Mouse (Mus musculus): ENCODE data around the gene Tmem273.

Tmem273 gene

GRCm38 (mm10) chr14:32814961-32815360 is 29.2 kb downstream of the Tmem273 start:
- no peak for DNase-seq

- DNase-seq, result no peak
Observed at GRCm38 (mm10) chr14:32816533-32816932, 30.8 kb downstream of the Tmem273 start.

- DNase-seq, result no peak
Observed at GRCm38 (mm10) chr14:32817258-32817657, 31.5 kb downstream of the Tmem273 start.

GRCm38 (mm10) chr14:32819297-32819696 is 33.5 kb downstream of the Tmem273 start:
- no peak for DNase-seq

- DNase-seq, result no peak
Observed at GRCm38 (mm10) chr14:32822812-32823211, 37.0 kb downstream of the Tmem273 start.

GRCm38 (mm10) chr14:32823861-32824260 is 38.1 kb downstream of the Tmem273 start:
- DNase-seq, result no peak

GRCm38 (mm10) chr14:32824267-32825150 is 38.7 kb downstream of the Tmem273 start:
- no peak for DNase-seq

GRCm38 (mm10) chr14:32825426-32826032 is 39.8 kb downstream of the Tmem273 start:
- DNase-seq, result no peak

GRCm38 (mm10) chr14:32827165-32827564 is 41.4 kb downstream of the Tmem273 start:
- no peak for DNase-seq

- peak; percentile 11 for DNase-seq
Observed at GRCm38 (mm10) chr14:32827994-32828650, 42.4 kb downstream of the Tmem273 start.

GRCm38 (mm10) chr14:32833847-32834246 is 48.1 kb downstream of the Tmem273 start, which contains the start of gene Fam170b:
Fam170b (plus strand) TSS chr14:32833962.
- no peak for DNase-seq

GRCm38 (mm10) chr14:32835181-32835580 is 49.4 kb downstream of the Tmem273 start:
- no peak for DNase-seq

GRCm38 (mm10) chr14:32835596-32835995 is 49.8 kb downstream of the Tmem273 start:
- DNase-seq, result no peak

GRCm38 (mm10) chr14:32836191-32836590 is 50.4 kb downstream of the Tmem273 start:
- no peak for DNase-seq

- no peak for DNase-seq
Observed at GRCm38 (mm10) chr14:32842052-32842451, 56.3 kb downstream of the Tmem273 start.

- DNase-seq, result no peak
Observed at GRCm38 (mm10) chr14:32854059-32854458, 68.3 kb downstream of the Tmem273 start.

- no peak for DNase-seq
Observed at GRCm38 (mm10) chr14:32856246-32856645, 70.5 kb downstream of the Tmem273 start.

- peak; percentile 19 for DNase-seq
Observed at GRCm38 (mm10) chr14:32856681-32857328, 71.0 kb downstream of the Tmem273 start, which contains the start of gene Vstm4. Vstm4 (plus strand) TSS chr14:32856756.

GRCm38 (mm10) chr14:32858361-32858760 is 72.6 kb downstream of the Tmem273 start:
- no peak for DNase-seq

- DNase-seq, result no peak
Observed at GRCm38 (mm10) chr14:32858941-32859510, 73.3 kb downstream of the Tmem273 start.

- DNase-seq, result no peak
Observed at GRCm38 (mm10) chr14:32859831-32860569, 74.2 kb downstream of the Tmem273 start.

GRCm38 (mm10) chr14:32861149-32861581 is 75.4 kb downstream of the Tmem273 start:
- DNase-seq, result no peak
